8 mouse cellular contexts compared by ENCODE assay signal in the genomic region with DNA sequence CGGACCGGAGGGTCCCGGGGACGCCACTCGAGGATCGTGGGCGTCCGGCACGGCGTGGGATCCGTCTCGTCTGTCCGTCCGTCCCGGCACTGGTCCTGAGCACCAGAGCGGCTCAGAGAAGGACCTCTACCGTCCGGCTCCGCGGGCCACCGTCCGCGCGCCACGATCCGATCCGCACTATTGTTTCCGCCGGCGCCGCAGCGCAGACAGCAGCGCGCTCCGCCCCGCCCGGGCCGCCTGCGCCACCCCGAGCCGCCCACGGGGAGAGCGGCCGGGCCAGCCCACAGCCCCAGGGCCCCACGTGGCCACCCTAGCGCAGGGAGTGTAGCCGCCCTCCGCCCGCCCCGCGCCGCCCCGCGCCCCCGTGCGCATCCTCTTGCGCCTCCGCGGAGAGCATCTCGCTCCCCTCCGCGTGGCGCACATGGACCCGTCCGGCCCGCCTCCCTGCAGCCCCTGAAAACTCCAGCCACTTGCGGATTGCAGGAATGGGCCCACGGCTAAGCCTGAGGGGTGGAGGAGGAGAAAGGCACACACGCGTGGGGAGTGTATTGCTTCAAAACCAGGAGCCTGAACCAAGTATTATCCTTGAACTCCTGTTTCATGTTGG. TPM values are rescaled to one million over a fixed set of nuclear protein-coding genes. Genes with fewer than 3 reads are reported as not detected.
DNase-seq lines count a peak whose midpoint lies in the region; ATAC-seq and TF ChIP-seq lines count a peak whose summit lies in the region.

TSS of gene D16Ertd472e (minus strand) at position 231 of the 607 bp plus-strand sequence.

- under 1% methylated on average over 69 of the region's 70 CpGs for WGBS in heart, embryonic 14.5 days
- under 1% methylated on average over 58 of the region's 70 CpGs for WGBS in liver, embryonic 14.5 days (ENCODE audit: insufficient replicate concordance)
- WGBS in stomach, embryonic 15.5 days: under 1% methylated on average over 70 of the region's 70 CpGs

- peak; percentile 95 for DNase-seq in CD4-positive, CD25-positive, alpha-beta regulatory T cell, adult 2 months (ENCODE audit: low read depth, low spot score)
- peak; percentile 95 for DNase-seq in brain, embryonic 14.5 days (ENCODE audit: low read depth)
- DNase-seq in fibroblast of lung, adult 2 months (ENCODE audit: low read depth): peak; percentile 32
- peak; percentile 91 for DNase-seq in kidney, postnatal 14 days
- peak; percentile 35 to 50 (median 40) for DNase-seq in liver, embryonic 14.5 days (ENCODE audit: low read depth in 3 of 3, low spot score in 3 of 3)
- DNase-seq in neural tube, embryonic 10.5 days (ENCODE audit: extremely low spot score, low spot score): peak; percentile 91

- peak within 1 kb of the TSS; percentile 84 to 98 for H3K4me3 ChIP-seq in heart, embryonic 14.5 days (ENCODE audit: control insufficient read depth in 1 of 2, insufficient read depth in 1 of 2, low read depth in 1 of 2, low read length in 2 of 2)
- peak within 1 kb of the TSS; percentile 67 to 73 for H3K4me3 ChIP-seq in liver, embryonic 14.5 days (ENCODE audit: insufficient read depth in 1 of 2, low read depth in 2 of 2, low read length in 2 of 2)
- H3K4me3 ChIP-seq in stomach, embryonic 15.5 days (replicated peaks): peak within 1 kb of the TSS; percentile 60

- H3K4me2 ChIP-seq in heart, embryonic 14.5 days (ENCODE audit: low read length): peak within 1 kb of the TSS; percentile 85
- H3K4me2 ChIP-seq in liver, embryonic 14.5 days (ENCODE audit: low read depth): peak within 1 kb of the TSS; percentile 75
- peak within 1 kb of the TSS; percentile 64 for H3K4me2 ChIP-seq in stomach, embryonic 15.5 days

- H3K4me1 ChIP-seq in heart, embryonic 14.5 days (ENCODE audit: control insufficient read depth in 2 of 2, insufficient read depth in 2 of 2, low read length in 2 of 2): no peaks in the 10 kb centered on the region
- H3K4me1 ChIP-seq in liver, embryonic 14.5 days (replicated peaks; ENCODE audit: control insufficient read depth in 2 of 2, insufficient read depth in 2 of 2, low read length in 1 of 2): peaks cover 0 to 9% of the 10 kb centered on the region in 2 experiments
- peaks cover 7% of the 10 kb centered on the region for H3K4me1 ChIP-seq in stomach, embryonic 15.5 days

- H3K27ac ChIP-seq in heart, embryonic 14.5 days (replicated peaks in 1 of 2; ENCODE audit: control insufficient read depth in 1 of 2, insufficient read depth in 1 of 2, low read depth in 2 of 2, low read length in 2 of 2): peak within 1 kb of the TSS; percentile 69 to 89
- no peak within 1 kb of the TSS for H3K27ac ChIP-seq in liver, embryonic 14.5 days
- peak within 1 kb of the TSS; percentile 86 for H3K27ac ChIP-seq in stomach, embryonic 15.5 days

- TF ChIP-seq CTCF in brain, embryonic 14.5 days (IDR thresholded peaks at IDR 0.05; ENCODE audit: borderline replicate concordance, extremely low read depth, insufficient read depth, insufficient read length): no peak
- 0 out of 2 replicates have a peak, but pooled peaks have one; percentile 5 for TF ChIP-seq CTCF in liver, embryonic 14.5 days (IDR thresholded peaks at IDR 0.05; ENCODE audit: low read depth)

- H3K9ac ChIP-seq in heart, embryonic 14.5 days (ENCODE audit: low read length): peak within 1 kb of the TSS; percentile 86
- H3K9ac ChIP-seq in liver, embryonic 14.5 days (replicated peaks): peak within 1 kb of the TSS; percentile 68
- peak within 1 kb of the TSS; percentile 29 for H3K9ac ChIP-seq in stomach, embryonic 15.5 days

- peaks cover 7% of the 10 kb centered on the region; the same call in 1 of the 2 replicates for H3K36me3 ChIP-seq in heart, embryonic 14.5 days (ENCODE audit: control insufficient read depth, insufficient read depth, low read length)
- no peaks in the 10 kb centered on the region for H3K36me3 ChIP-seq in liver, embryonic 14.5 days (replicated peaks; ENCODE audit: control insufficient read depth, insufficient read depth, low read depth)
- H3K36me3 ChIP-seq in stomach, embryonic 15.5 days: no peaks in the 10 kb centered on the region

- TF ChIP-seq POLR2A in brain, embryonic 14.5 days (IDR thresholded peaks at IDR 0.05; ENCODE audit: borderline replicate concordance, extremely low read depth, insufficient read depth, insufficient read length, poor library complexity, severe bottlenecking): peak; percentile 84

- H3K9me3 ChIP-seq in heart, embryonic 14.5 days (ENCODE audit: control insufficient read depth, low read length): peaks cover 4% of the 10 kb centered on the region; the same call in 1 of the 2 replicates
- no peaks in the 10 kb centered on the region for H3K9me3 ChIP-seq in liver, embryonic 14.5 days (ENCODE audit: control insufficient read depth, low read length)
- H3K9me3 ChIP-seq in stomach, embryonic 15.5 days: no peaks in the 10 kb centered on the region

- TF ChIP-seq EP300 in liver, embryonic 14.5 days (IDR thresholded peaks at IDR 0.05; ENCODE audit: low read depth): no peak

- peak; percentile 98 for ATAC-seq in heart, embryonic 14.5 days (ENCODE audit: insufficient number of reproducible peaks, insufficient read depth, low FRiP score, low read depth)
- peak; percentile 92 for ATAC-seq in liver, embryonic 14.5 days (ENCODE audit: insufficient read depth)
- ATAC-seq in stomach, embryonic 15.5 days (ENCODE audit: insufficient read depth, low FRiP score, low read depth): peak; percentile 97

- no peaks in the 10 kb centered on the region for H3K27me3 ChIP-seq in heart, embryonic 14.5 days (ENCODE audit: control insufficient read depth, insufficient read depth, low read length)
- no peaks in the 10 kb centered on the region for H3K27me3 ChIP-seq in liver, embryonic 14.5 days (ENCODE audit: control insufficient read depth, insufficient read depth, low read length)
- H3K27me3 ChIP-seq in stomach, embryonic 15.5 days (replicated peaks): no peaks in the 10 kb centered on the region

RNA-seq across cellular contexts. Expression of gene D16Ertd472e, which starts in this region (rescaled TPM):
- polyA plus RNA-seq in brain, embryonic 14.5 days (2012; rRNA removed): 5.3 and 5.8 TPM in 2 replicates
- polyA plus RNA-seq in heart, embryonic 14.5 days (2014; fragmentation: Nextera tagmentation; extraction: Ambion mirVana): 7.1 and 7.2 TPM in 2 replicates
- polyA plus RNA-seq in liver, embryonic 14.5 days (2012; rRNA removed): 1.6 and 1.9 TPM in 2 replicates
- 4.2 and 4.3 TPM in 2 replicates for polyA plus RNA-seq in liver, embryonic 14.5 days (2014; fragmentation: Nextera tagmentation; extraction: Ambion mirVana)
- 11.9 and 12.4 TPM in 2 replicates for polyA plus RNA-seq in stomach, embryonic 15.5 days (2015; fragmentation: Nextera tagmentation; extraction: Ambion mirVana)

Comparison
In these comparisons a context has a peak if more than half of its experiments do, and no peak if none do; other contexts are left out.
1. DNase-seq: peak in every context shown above with its lines; median percentile 95 in CD4-positive, CD25-positive, alpha-beta regulatory T cell, adult 2 months; 95 in brain, embryonic 14.5 days; 91 in kidney, postnatal 14 days; 91 in neural tube, embryonic 10.5 days; 40 in liver, embryonic 14.5 days; 32 in fibroblast of lung, adult 2 months.
2. H3K9ac ChIP-seq: peak in every context shown above with its lines; median percentile 86 in heart, embryonic 14.5 days; 68 in liver, embryonic 14.5 days; 29 in stomach, embryonic 15.5 days.